Mouse (Mus musculus) olfactory bulb, adult 2 months (tissue): Measurements from ENCODE around the gene Serpinb7.

ENCODE experiments used
- CTCF ChIP-seq: fragments of 200-500 bp; IDR thresholded peaks from 2 replicates; pipeline ENCODE4 v1.5.1; 2012; ENCODE audit warnings: low read depth, mild to moderate bottlenecking, low read length, moderate library complexity; ENCODE audit not compliant: insufficient read depth
- POLR2A ChIP-seq: fragments of 200-500 bp; IDR thresholded peaks from 2 replicates; pipeline ENCODE4 v1.6.1; 2012; ENCODE audit warnings: mild to moderate bottlenecking, low read depth, low read length, moderate library complexity; ENCODE audit not compliant: insufficient read depth

DNA sequence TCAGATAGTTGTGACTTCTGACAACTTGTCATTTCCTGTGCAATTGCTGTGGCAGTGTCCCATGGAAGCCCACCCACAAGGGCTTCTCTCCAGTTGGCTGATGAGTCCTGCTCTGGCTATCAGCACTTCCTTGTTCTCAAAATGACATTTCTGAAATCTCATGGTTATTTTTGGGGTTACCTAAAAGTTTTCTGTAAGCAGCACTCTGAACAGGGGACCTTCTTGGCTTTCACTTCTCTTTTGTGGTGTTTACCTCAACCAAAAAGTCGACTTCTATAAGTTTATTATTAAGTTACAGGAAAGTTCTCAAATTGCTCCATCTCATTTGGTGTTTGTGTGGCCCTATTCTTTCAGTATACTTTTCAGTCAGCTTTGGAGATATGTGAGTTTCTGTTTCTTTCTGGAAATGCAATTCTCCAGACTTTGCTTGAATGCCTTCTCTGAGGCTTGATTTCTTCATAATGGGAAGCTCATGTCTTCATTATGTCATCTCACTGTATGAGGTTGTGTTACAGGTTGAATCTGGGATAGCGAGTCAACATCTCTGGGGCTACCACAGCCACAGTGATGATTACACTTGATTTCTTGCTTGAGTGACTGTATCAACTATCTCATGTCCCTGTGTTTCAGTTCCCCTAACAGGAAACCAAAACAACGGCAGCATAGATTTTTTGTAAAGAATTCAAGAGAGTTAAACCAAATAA, 47.9 kb downstream of the Serpinb7 start:
- TF ChIP-seq CTCF (no peak), POLR2A (no peak)
